Mouse (Mus musculus): Measurements from ENCODE around the gene Car8. TPM values are rescaled to one million over a fixed set of nuclear protein-coding genes. Genes with fewer than 3 reads are reported as not detected.
"Not testable (repeated sequence)": the region's sequence is repeated elsewhere in the genome, so short reads cannot be mapped to it uniquely, and the experiment has no call there.

Gene Car8
- polyA plus RNA-seq, 1 experiment from 2014 or later, result 40.8 TPM

- ATAC-seq, result no peak
- no peaks in the 10 kb centered on the region for H3K9me3 ChIP-seq
- no peak overlapping the region for H3K4me3 ChIP-seq (replicated peaks)
- H3K9ac ChIP-seq, result no peak overlapping the region
- H3K4me1 ChIP-seq (replicated peaks), result no peaks in the 10 kb centered on the region
- no peak overlapping the region for H3K4me2 ChIP-seq (replicated peaks)
- whole genome bisulfite sequencing, result 78% methylated on average over 3 of the region's 3 CpGs
- H3K36me3 ChIP-seq, result no peaks in the 10 kb centered on the region
- no peaks in the 10 kb centered on the region for H3K27me3 ChIP-seq (replicated peaks)
- no peak overlapping the region for H3K27ac ChIP-seq
These were observed 137.4 kb downstream of the Car8 start for GRCm38 (mm10) chr4:8101466-8101865.

GRCm38 (mm10) chr4:8098084-8098483, 140.8 kb downstream of the Car8 start:
- no peak for ATAC-seq
- no peaks in the 10 kb centered on the region for H3K4me1 ChIP-seq (replicated peaks)
- WGBS, result 71% methylated on average over 4 of the region's 4 CpGs

GRCm38 (mm10) chr4:8097683-8098082, 141.2 kb downstream of the Car8 start:
- Histone ChIP-seq H3K27ac (no peak overlapping the region), H3K4me3 (replicated peaks) (no peak overlapping the region), H3K4me2 (replicated peaks) (no peak overlapping the region), H3K9ac (no peak overlapping the region), H3K27me3 (replicated peaks) (no peaks in the 10 kb centered on the region), H3K4me1 (replicated peaks) (no peaks in the 10 kb centered on the region), H3K9me3 (no peaks in the 10 kb centered on the region), H3K36me3 (no peaks in the 10 kb centered on the region)
- no peak for ATAC-seq
- WGBS, result 66% methylated on average over 3 of the region's 3 CpGs

More at GRCm38 (mm10) chr4:8098084-8098483, 140.8 kb downstream of the Car8 start:
- Histone ChIP-seq H3K9me3 (no peaks in the 10 kb centered on the region), H3K9ac (no peak overlapping the region), H3K27me3 (replicated peaks) (no peaks in the 10 kb centered on the region), H3K36me3 (no peaks in the 10 kb centered on the region), H3K4me3 (replicated peaks) (no peak overlapping the region), H3K27ac (no peak overlapping the region), H3K4me2 (replicated peaks) (no peak overlapping the region)

- WGBS, result 82% methylated on average over 3 of the region's 3 CpGs
- not testable (repeated sequence) for H3K27ac ChIP-seq; H3K36me3 ChIP-seq; ATAC-seq; H3K27me3 ChIP-seq (replicated peaks); H3K4me1 ChIP-seq (replicated peaks); H3K9ac ChIP-seq; H3K4me3 ChIP-seq (replicated peaks); H3K4me2 ChIP-seq (replicated peaks); H3K9me3 ChIP-seq
These were observed 145.3 kb downstream of the Car8 start for GRCm38 (mm10) chr4:8093566-8093965.
